Mouse (Mus musculus) liver, embryonic 12.5 days (tissue): ENCODE data around the gene Runx3. TPM values are rescaled to one million over a fixed set of nuclear protein-coding genes. Genes with fewer than 3 reads are reported as not detected.

Source experiments
- ATAC-seq: fragments of 200-750 bp; cut with Nextera tagmentation; 2 replicates; pipeline ENCODE4 v1.8.0; 2017; ENCODE audit warnings: moderate number of reproducible peaks, mild to moderate bottlenecking, moderate library complexity
- H3K27ac ChIP-seq: fragments of 300-500 bp; sonication (generic); 2 replicates; pipeline ENCODE4 v1.5.1; 2016; ENCODE audit warnings: mild to moderate bottlenecking
- H3K27me3 ChIP-seq: fragments of 300-500 bp; sonication (generic); replicated peaks from 2 replicates; pipeline ENCODE4 v1.6.1; 2016; ENCODE audit warnings: mild to moderate bottlenecking, moderate library complexity
- H3K36me3 ChIP-seq: fragments of 300-500 bp; sonication (generic); 2 replicates; pipeline ENCODE4 v1.6.1; 2016; ENCODE audit warnings: mild to moderate bottlenecking, moderate library complexity
- H3K4me1 ChIP-seq: fragments of 300-500 bp; sonication (generic); 2 replicates; pipeline ENCODE4 v1.6.1; 2016
- H3K4me2 ChIP-seq: fragments of 300-500 bp; sonication (generic); 2 replicates; pipeline ENCODE4 v1.6.1; 2016; ENCODE audit warnings: mild to moderate bottlenecking, moderate library complexity
- H3K4me3 ChIP-seq: fragments of 300-500 bp; sonication (generic); 2 replicates; pipeline ENCODE4 v1.5.1; 2016; ENCODE audit warnings: mild to moderate bottlenecking, moderate library complexity
- H3K9ac ChIP-seq: fragments of 300-500 bp; sonication (generic); 2 replicates; pipeline ENCODE4 v1.6.1; 2016; ENCODE audit warnings: mild to moderate bottlenecking, moderate library complexity
- H3K9me3 ChIP-seq: fragments of 300-500 bp; sonication (generic); replicated peaks from 2 replicates; pipeline ENCODE4 v1.6.1; 2016; ENCODE audit warnings: mild to moderate bottlenecking, moderate library complexity
- whole genome bisulfite sequencing: fragments of 180-500 bp; shearing (Covaris S2); methylation state at CpG from one replicate; pipeline ENCODE4 v1.1.7; 2016; ENCODE audit not compliant: insufficient replicate concordance; 5-methylcytosine and 5-hydroxymethylcytosine counted together
- polyA plus RNA-seq: library from polyadenylated mRNA; unstranded; fragments of >200 nt; fragmentation: Nextera tagmentation; extraction: Ambion mirVana; gene quantifications from 2 replicates; pipeline ENCODE4 v1.2.1, GENCODE M21; 2016

Gene Runx3
- polyA plus RNA-seq, 1 experiment from 2014 or later, result 0.51 TPM

DNA sequence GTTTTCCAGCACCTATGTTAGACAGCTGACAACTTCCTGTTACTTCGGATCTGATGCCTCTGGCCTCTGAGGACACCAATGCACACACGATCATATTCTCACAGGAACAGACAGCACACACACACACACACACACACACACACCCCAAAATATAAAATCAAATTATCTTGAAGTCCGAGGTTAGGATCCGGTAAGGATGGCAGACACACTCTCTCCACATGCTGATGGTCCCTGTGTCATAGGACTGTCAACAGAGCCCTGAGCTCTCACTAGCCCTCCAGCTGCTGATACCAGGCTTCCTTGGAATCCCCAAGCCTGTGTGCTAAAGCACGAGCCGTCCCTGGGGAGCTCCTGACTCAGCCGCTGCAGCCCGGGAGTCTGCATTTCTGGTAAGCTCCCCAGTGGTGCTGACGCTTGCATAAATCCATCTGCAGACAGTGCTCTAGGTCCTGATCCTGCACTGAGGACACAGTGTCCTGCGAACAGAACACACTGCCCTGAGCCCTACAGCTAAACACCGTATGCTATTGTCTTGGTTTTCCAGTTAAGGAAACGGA, 69.1 kb downstream of the Runx3 start:
- Histone ChIP-seq H3K27me3 (peaks cover 25% of the 10 kb centered on the region), H3K27ac (no peak overlapping the region), H3K36me3 (no peaks in the 10 kb centered on the region), H3K4me2 (no peak overlapping the region), H3K9me3 (no peaks in the 10 kb centered on the region), H3K9ac (no peak overlapping the region), H3K4me1 (no peaks in the 10 kb centered on the region), H3K4me3 (no peak overlapping the region)
- 72% methylated on average over 12 of the region's 12 CpGs for WGBS
- no peak for ATAC-seq

DNA sequence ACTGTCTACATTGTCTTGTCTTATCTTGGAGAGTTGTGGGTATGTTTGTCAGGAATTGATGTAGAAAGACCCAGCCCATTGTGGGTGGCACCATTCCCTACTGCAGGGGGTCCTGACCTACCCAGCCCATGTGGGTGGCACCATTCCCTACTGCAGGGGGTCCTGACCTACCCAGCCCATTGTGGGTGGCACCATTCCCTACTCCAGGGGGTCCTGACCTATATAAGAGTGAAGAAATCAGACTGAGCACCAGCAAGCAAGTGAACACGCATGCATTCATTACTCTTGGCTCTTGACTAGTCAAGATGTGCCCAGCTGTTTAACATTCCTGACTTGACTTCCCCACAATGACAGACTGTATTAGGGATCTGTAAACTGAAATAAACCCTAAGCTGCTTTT, 69.9 kb downstream of the Runx3 start:
- Histone ChIP-seq H3K4me1 (no peaks in the 10 kb centered on the region), H3K27me3 (peaks cover 26% of the 10 kb centered on the region), H3K36me3 (no peaks in the 10 kb centered on the region), H3K4me2 (no peak overlapping the region), H3K4me3 (no peak overlapping the region), H3K27ac (no peak overlapping the region), H3K9ac (no peak overlapping the region), H3K9me3 (0 out of 2 replicates have a peak, but pooled peaks cover 3% of the 10 kb centered on the region)
- no peak for ATAC-seq
- 72% methylated on average over 1 of the region's 1 CpGs for WGBS

DNA sequence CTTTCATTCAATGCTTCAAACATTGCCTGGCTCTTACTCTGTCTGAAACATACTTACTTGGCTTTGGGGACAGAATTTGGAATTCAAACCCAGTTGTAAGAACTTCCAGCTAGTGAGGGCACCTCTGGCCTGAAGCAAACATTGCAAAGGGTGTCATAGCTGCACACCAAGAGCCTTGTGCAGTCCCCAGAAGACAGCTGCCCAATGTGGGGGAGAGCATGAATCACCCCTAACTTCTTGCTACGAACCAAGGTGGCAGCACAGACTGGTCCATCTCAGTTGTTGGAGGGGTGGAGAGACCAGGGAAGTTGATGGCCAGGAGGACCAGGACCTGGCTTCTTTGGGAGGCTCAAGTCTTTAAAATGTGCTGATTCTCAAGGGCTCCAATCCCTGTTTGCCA, 70.7 kb downstream of the Runx3 start:
- Histone ChIP-seq H3K9ac (no peak overlapping the region), H3K36me3 (no peaks in the 10 kb centered on the region), H3K9me3 (0 out of 2 replicates have a peak, but pooled peaks cover 9% of the 10 kb centered on the region), H3K27me3 (peaks cover 26% of the 10 kb centered on the region), H3K4me1 (no peaks in the 10 kb centered on the region), H3K27ac (no peak overlapping the region), H3K4me3 (no peak overlapping the region), H3K4me2 (no peak overlapping the region)
- WGBS, result 47% methylated on average over 1 of the region's 1 CpGs
- ATAC-seq, result no peak

- Histone ChIP-seq H3K4me3 (no peak overlapping the region), H3K27ac (no peak overlapping the region), H3K36me3 (no peaks in the 10 kb centered on the region), H3K9ac (no peak overlapping the region), H3K9me3 (0 out of 2 replicates have a peak, but pooled peaks cover 9% of the 10 kb centered on the region), H3K27me3 (peaks cover 28% of the 10 kb centered on the region), H3K4me1 (no peaks in the 10 kb centered on the region), H3K4me2 (no peak overlapping the region)
- WGBS, result 77% methylated on average over 11 of the region's 11 CpGs
- no peak for ATAC-seq
These were observed 71.2 kb downstream of the Runx3 start for GRCm38 (mm10) chr4:135191604-135192003.

DNA sequence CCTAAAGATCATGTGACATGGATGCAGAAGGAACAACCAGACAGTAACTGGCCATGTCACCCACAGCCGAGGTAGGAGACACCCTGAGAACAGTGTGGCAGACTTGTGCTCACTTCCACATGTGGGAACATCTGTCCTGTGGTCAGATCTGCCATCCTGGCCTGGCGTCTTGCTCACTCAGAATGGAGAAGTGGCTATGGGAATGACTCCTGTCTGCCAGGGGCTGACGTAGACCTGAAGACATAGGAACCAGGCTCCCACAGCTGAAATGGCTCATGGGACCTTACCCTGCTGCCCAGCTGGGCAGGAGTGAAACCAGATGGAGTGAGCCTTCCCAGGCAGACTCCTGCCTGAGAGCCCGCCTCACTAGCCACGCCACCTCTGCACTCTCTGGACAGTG, 72.4 kb downstream of the Runx3 start:
- Histone ChIP-seq H3K27me3 (peaks cover 40% of the 10 kb centered on the region), H3K4me2 (no peak overlapping the region), H3K4me1 (no peaks in the 10 kb centered on the region), H3K4me3 (no peak overlapping the region), H3K27ac (no peak overlapping the region), H3K9me3 (0 out of 2 replicates have a peak, but pooled peaks cover 9% of the 10 kb centered on the region), H3K9ac (no peak overlapping the region), H3K36me3 (no peaks in the 10 kb centered on the region)
- 41% methylated on average over 5 of the region's 5 CpGs for WGBS
- no peak for ATAC-seq

DNA sequence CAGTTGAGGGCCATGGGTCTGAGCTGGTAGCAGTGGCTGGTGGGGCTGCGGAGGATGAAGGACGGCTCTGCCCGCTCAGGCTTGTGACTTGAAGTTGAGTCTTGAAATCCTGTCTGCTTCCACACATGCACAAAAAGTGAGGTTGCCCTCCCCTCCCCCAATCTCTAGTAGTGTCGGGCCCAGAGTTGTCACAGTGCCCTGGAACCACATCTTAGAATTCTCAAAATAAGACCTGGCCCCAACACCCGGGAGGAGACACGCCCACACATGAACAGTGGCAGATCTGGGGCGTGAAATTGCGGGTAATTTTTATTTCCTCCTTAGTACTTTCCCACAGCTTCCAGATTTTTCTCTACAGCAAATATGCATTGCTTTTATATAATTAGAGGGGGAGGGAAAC, 77.4 kb downstream of the Runx3 start:
- no peak overlapping the region for H3K27ac ChIP-seq
- 74% methylated on average over 8 of the region's 8 CpGs for WGBS
- H3K9ac ChIP-seq, result no peak overlapping the region
- no peak overlapping the region for H3K4me3 ChIP-seq
- no peak for ATAC-seq
- H3K27me3 ChIP-seq, result peaks cover 37% of the 10 kb centered on the region; the same call in 1 of the 2 replicates
- no peaks in the 10 kb centered on the region for H3K36me3 ChIP-seq
- H3K4me2 ChIP-seq, result no peak overlapping the region
- peaks cover 4% of the 10 kb centered on the region for H3K4me1 ChIP-seq
- 0 out of 2 replicates have a peak, but pooled peaks cover 9% of the 10 kb centered on the region for H3K9me3 ChIP-seq

DNA sequence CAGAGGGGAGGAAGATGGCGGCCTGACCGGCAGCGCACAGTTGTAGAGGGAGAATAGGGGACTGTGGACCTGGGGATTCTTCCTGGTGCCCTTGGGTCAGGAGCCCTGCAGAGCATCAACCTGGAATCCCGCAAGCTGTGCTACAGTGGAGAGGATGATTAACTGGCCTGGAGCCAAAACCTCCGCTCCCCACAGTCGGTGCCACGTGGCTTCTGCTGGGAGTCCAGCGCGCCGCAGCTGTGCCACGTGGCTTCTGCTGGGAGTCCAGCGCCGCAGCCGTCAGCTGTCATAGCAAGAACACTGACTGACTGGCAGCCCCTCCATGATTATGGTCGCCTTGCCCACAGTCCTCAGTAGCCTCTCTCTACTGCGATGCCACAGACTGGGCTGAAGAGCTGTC, 81.3 kb downstream of the Runx3 start:
- ATAC-seq, result no peak
- peaks cover 33% of the 10 kb centered on the region for H3K4me1 ChIP-seq
- no peaks in the 10 kb centered on the region for H3K9me3 ChIP-seq
- H3K9ac ChIP-seq, result no peak overlapping the region
- 88% methylated on average over 16 of the region's 16 CpGs for WGBS
- H3K4me2 ChIP-seq, result no peak overlapping the region
- H3K4me3 ChIP-seq, result no peak overlapping the region
- peaks cover 41% of the 10 kb centered on the region for H3K27me3 ChIP-seq
- H3K36me3 ChIP-seq, result no peaks in the 10 kb centered on the region
- no peak overlapping the region for H3K27ac ChIP-seq

DNA sequence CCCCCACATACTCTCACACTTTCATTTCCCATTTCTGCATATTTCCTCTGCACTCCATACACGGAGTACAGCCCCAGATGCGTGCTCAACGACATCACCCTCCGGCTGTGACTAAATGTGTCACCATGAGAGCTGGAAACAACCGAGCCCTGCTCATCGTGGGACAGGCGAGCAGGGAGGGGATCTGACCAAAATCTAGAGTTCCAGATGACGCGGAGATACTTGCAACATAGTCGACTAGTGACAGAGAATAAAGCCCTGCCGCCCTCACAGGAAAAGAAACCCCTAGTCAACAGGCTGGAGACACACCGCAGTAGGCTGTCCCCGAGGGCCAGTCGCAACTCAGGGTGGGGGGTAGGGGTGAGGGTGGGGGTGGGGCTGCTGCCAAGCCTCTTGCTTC, 82.8 kb downstream of the Runx3 start:
- Histone ChIP-seq H3K36me3 (no peaks in the 10 kb centered on the region), H3K27ac (no peak overlapping the region), H3K4me1 (peaks cover 34% of the 10 kb centered on the region), H3K4me3 (peak overlapping the region; percentile 42), H3K9ac (peak overlapping the region; percentile 22; the same call in 1 of the 2 replicates), H3K4me2 (peak overlapping the region; percentile 65), H3K27me3 (peaks cover 29% of the 10 kb centered on the region), H3K9me3 (no peaks in the 10 kb centered on the region)
- no peak for ATAC-seq
- WGBS, result 2% methylated on average over 14 of the region's 14 CpGs

DNA sequence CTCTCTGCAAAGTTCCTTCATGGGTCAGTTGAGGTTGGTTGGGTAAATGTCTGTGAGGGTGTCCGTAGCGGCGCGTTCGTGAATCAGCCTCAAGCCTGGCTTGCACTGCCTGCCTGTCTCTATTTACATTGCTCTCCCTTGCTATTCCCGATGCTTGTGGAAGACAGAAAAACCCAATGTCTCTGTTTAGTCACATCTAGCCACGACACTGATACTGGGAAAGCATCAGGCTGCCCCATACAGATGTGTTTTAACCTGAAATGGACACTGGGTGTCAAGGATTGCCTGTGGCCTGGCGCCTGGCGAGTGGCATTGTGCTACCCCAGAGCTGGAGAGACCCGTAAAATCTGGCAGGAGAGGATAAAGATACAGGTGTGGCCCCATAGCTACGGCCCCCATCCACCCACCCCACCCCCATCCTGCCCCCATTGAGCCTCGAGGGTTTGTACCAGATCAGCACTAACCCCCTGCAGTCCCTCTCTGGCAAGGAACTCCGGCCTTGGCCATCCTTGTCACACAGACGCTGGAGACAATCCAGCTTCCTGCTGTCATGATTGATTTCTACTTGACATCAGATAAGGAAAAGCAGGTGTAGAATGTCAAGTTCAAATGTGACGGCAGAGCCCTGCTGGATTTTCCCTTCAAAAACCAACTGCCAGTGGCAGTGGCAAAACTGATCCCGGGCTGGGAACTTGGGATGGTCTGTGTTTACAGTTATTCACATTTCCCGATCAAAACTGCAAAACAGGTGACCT, 83.5 kb downstream of the Runx3 start:
- WGBS, result 24% methylated on average over 17 of the region's 17 CpGs
- Histone ChIP-seq H3K9me3 (no peaks in the 10 kb centered on the region), H3K36me3 (no peaks in the 10 kb centered on the region), H3K4me2 (peak overlapping the region; percentile 65), H3K27me3 (peaks cover 29% of the 10 kb centered on the region), H3K4me1 (peaks cover 34% of the 10 kb centered on the region), H3K4me3 (peak overlapping the region; percentile 42), H3K9ac (peak overlapping the region; percentile 22; the same call in 1 of the 2 replicates), H3K27ac (no peak overlapping the region)
- ATAC-seq, result no peak

GRCm38 (mm10) chr4:135204666-135205065, 84.2 kb downstream of the Runx3 start:
- no peak overlapping the region for H3K27ac ChIP-seq
- no peak overlapping the region for H3K4me3 ChIP-seq
- no peaks in the 10 kb centered on the region for H3K36me3 ChIP-seq
- no peak overlapping the region for H3K9ac ChIP-seq
- no peaks in the 10 kb centered on the region for H3K9me3 ChIP-seq
- H3K4me2 ChIP-seq, result no peak overlapping the region
- H3K27me3 ChIP-seq, result peaks cover 29% of the 10 kb centered on the region
- no peak for ATAC-seq
- 55% methylated on average over 5 of the region's 5 CpGs for WGBS
- peaks cover 34% of the 10 kb centered on the region for H3K4me1 ChIP-seq

DNA sequence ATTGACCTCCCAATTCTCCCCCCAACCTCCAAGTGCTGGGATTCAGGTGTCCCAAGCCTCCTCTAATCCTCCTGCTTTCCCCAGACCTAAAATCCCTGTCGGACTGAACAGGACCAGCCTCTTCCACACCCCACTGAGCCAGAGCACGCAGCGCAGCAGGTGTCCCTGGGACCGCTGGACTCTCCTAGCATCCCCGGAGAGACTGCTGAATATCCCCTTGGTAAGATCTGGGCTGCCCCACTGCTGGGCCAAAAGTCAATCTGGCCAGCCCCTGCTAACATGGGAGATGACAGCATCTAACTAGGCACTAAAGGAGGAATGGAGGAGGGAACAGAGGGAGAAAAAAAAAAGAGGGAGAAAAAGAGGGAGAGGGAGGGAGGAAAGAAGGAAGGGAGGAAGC, 84.8 kb downstream of the Runx3 start:
- ATAC-seq, result no peak
- Histone ChIP-seq H3K27me3 (peaks cover 29% of the 10 kb centered on the region), H3K4me3 (no peak overlapping the region), H3K9me3 (0 out of 2 replicates have a peak, but pooled peaks cover under 1% of the 10 kb centered on the region), H3K36me3 (peaks cover 2% of the 10 kb centered on the region; the same call in 1 of the 2 replicates), H3K9ac (no peak overlapping the region), H3K4me1 (peaks cover 34% of the 10 kb centered on the region), H3K27ac (no peak overlapping the region), H3K4me2 (no peak overlapping the region)
- 41% methylated on average over 5 of the region's 5 CpGs for WGBS
